Mouse (Mus musculus): ENCODE results near the gene Gm10324.
"Not testable (repeated sequence)": the region's sequence is repeated elsewhere in the genome, so short reads cannot be mapped to it uniquely, and the experiment has no call there.

Gm10324 gene

DNA sequence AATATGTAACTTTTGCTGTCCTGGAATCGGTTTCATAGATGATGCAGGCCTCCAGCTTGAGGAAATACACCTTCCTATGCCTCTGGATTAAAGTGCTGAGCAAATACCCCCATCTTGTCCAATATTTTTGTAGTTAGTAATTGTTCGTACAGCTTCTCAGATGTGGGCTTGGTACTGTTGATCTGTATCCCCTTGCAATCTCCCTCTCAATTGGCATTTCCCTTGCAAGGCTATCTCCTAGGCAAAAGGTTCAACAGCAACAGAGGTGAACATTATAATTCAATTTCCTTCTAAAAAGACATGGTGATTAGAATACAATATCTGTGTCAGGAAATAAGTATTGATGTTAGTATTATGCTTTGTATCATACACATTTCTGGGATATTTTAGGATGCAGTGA is at the start of gene Gm10324:
Gm10324 (plus strand) TSS at position 301 of the 400 bp plus-strand sequence.
- not testable (repeated sequence) for DNase-seq (ENCODE audit: low spot score)

Data from ovary, postnatal 36 days (tissue).